Mouse (Mus musculus): ENCODE data around the gene Slc6a6. TPM values are rescaled to one million over a fixed set of nuclear protein-coding genes. Genes with fewer than 3 reads are reported as not detected.

The Slc6a6 gene
- total and polyA plus RNA-seq, 3 experiments: 54.6 to 90.0 TPM; not detected in 1

DNA sequence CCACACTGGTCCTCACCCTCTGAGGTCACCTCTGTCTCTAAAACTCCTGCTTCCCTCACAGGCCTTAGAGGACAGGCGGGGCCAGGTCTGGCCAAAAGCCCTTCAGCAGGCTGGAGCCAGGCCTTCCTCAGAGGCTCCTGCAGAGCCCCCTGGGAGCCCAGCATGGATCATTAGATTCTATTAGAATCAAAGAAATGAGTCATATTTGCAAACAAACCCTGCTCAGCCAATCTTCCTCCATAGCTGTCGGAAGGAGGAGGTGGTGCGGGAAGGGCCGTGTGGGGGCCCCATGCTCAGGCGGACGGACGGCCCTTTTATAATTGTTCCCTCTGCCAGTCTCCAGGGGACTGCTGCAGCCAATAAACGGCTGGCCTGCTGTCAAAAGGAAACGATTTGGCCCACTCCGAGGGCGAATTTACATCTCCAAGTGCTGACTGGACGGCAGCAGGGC, 45.8 kb downstream of the Slc6a6 start:
- DNase-seq (ENCODE audit: low read depth, low spot score): no peak

DNA sequence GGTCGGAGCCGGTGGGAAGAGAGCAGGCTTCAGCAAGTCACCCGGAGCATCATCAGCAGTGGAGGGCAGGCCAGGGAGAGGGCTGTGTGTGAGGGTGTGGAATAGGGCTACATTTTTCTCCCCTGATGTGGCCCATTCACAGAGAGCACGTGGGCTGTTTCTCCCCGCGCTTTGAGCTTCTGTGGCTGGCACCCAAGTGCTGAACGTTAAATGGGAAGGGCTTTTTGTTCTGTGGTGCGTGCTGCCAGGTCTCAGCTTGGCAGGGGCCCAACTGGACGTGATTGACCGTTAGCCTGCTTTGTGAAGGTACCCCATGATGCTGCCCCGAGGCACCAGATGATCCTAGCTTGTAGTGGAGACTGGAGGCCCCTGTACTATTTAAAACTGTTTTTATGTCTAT, 48.3 kb downstream of the Slc6a6 start:
- DNase-seq (ENCODE audit: low read depth, low spot score): no peak
- H3K4me1 ChIP-seq (ENCODE audit: control insufficient read depth in 1 of 2, insufficient read depth in 2 of 2, low read length in 2 of 2): no peaks in the 10 kb centered on the region
- no peak overlapping the region for H3K4me3 ChIP-seq (ENCODE audit: control insufficient read depth in 1 of 2, insufficient read depth in 1 of 2, low read depth in 2 of 2, low read length in 2 of 2)
- H3K27ac ChIP-seq (ENCODE audit: control insufficient read depth, low read depth, low read length): no peak overlapping the region
- no peaks in the 10 kb centered on the region for H3K79me2 ChIP-seq (ENCODE audit: control insufficient read depth, insufficient read depth, low read length, poor library complexity)
- no peaks in the 10 kb centered on the region for H3K9me3 ChIP-seq (replicated peaks; ENCODE audit: insufficient read depth, low read length)
- TF ChIP-seq JUND (IDR thresholded peaks at IDR 0.05; ENCODE audit: low read depth, low read length) (no peak), POLR2AphosphoS2 (IDR thresholded peaks at IDR 0.05; ENCODE audit: low read length) (no peak), HCFC1 (IDR thresholded peaks at IDR 0.05; ENCODE audit: low read depth, low read length) (no peak), E2F4 (IDR thresholded peaks at IDR 0.05; ENCODE audit: borderline replicate concordance, low read depth, low read length) (no peak), SMC3 (IDR thresholded peaks at IDR 0.05; ENCODE audit: low read depth, low read length) (no peak), MYB (IDR thresholded peaks at IDR 0.05; ENCODE audit: low read depth, low read length) (no peak), POLR2A (IDR thresholded peaks at IDR 0.05; ENCODE audit: control insufficient read depth in 1 of 2, insufficient read depth in 1 of 2, low read depth in 1 of 2, low read length in 2 of 2, poor library complexity in 1 of 2) (no peak), MYC (IDR thresholded peaks at IDR 0.05; ENCODE audit: low read depth, low read length) (no peak), ZNF384 (IDR thresholded peaks at IDR 0.05; ENCODE audit: low read depth, low read length) (no peak), MAZ (IDR thresholded peaks at IDR 0.05; ENCODE audit: low read depth, low read length) (no peak), ETS1 (IDR thresholded peaks at IDR 0.05; ENCODE audit: low read depth, low read length) (no peak), KAT2A (conservative IDR thresholded peaks at IDR 0.05; ENCODE audit: low read depth, low read length) (no peak), EP300 (IDR thresholded peaks at IDR 0.05; ENCODE audit: low read depth in 1 of 2, low read length in 2 of 2) (no peak), MAX (IDR thresholded peaks at IDR 0.05; ENCODE audit: low read length) (no peak)
- H3K9ac ChIP-seq (ENCODE audit: control insufficient read depth, low read depth, low read length, poor library complexity, severe bottlenecking): no peak overlapping the region
- no peaks in the 10 kb centered on the region for H3K27me3 ChIP-seq (ENCODE audit: control insufficient read depth in 1 of 2, insufficient read depth in 2 of 2, low read length in 2 of 2)
- H3K36me3 ChIP-seq (ENCODE audit: control insufficient read depth in 1 of 2, insufficient read depth in 2 of 2, low read length in 2 of 2): peaks cover 0 to 8% of the 10 kb centered on the region in 2 experiments; a peak in 2 of 4 replicates

More for the DNA sequence above, 45.8 kb downstream of the Slc6a6 start:
- no peak for TF ChIP-seq KAT2A (conservative IDR thresholded peaks at IDR 0.05; ENCODE audit: low read depth, low read length)
- no peak for TF ChIP-seq SIN3A (IDR thresholded peaks at IDR 0.05; ENCODE audit: low read length)
- TF ChIP-seq MAFK (IDR thresholded peaks at IDR 0.05; ENCODE audit: borderline replicate concordance, low read depth, low read length): no peak
- TF ChIP-seq HCFC1 (IDR thresholded peaks at IDR 0.05; ENCODE audit: low read depth, low read length): no peak
- TF ChIP-seq NELFE (IDR thresholded peaks at IDR 0.05; ENCODE audit: low read depth, low read length): no peak
- no peak for TF ChIP-seq CTCF (IDR thresholded peaks at IDR 0.05 in 2 of 3, conservative IDR thresholded peaks at IDR 0.05 in 1 of 3; ENCODE audit: control insufficient read depth in 1 of 3, insufficient read depth in 1 of 3, low read depth in 2 of 3, low read length in 3 of 3, poor library complexity in 1 of 3, severe bottlenecking in 1 of 3)
- no peak for TF ChIP-seq MXI1 (IDR thresholded peaks at IDR 0.05; ENCODE audit: low read depth, low read length)
- TF ChIP-seq GATA1 (IDR thresholded peaks at IDR 0.05; ENCODE audit: low read depth, low read length): no peak
- no peak for TF ChIP-seq CHD2 (IDR thresholded peaks at IDR 0.05; ENCODE audit: low read length)
- no peak for TF ChIP-seq ZC3H11A (IDR thresholded peaks at IDR 0.05; ENCODE audit: low read depth, low read length)
- H3K27me3 ChIP-seq (ENCODE audit: control insufficient read depth in 1 of 2, insufficient read depth in 2 of 2, low read length in 2 of 2): no peaks in the 10 kb centered on the region
- no peaks in the 10 kb centered on the region for H3K4me1 ChIP-seq (ENCODE audit: control insufficient read depth in 1 of 2, insufficient read depth in 2 of 2, low read length in 2 of 2)
- H3K36me3 ChIP-seq (ENCODE audit: control insufficient read depth in 1 of 2, insufficient read depth in 2 of 2, low read length in 2 of 2): peaks cover 0 to 6% of the 10 kb centered on the region in 2 experiments; a peak in 2 of 4 replicates
- no peak overlapping the region for H3K4me3 ChIP-seq (ENCODE audit: control insufficient read depth in 1 of 2, insufficient read depth in 1 of 2, low read depth in 2 of 2, low read length in 2 of 2)
- H3K9me3 ChIP-seq (replicated peaks; ENCODE audit: insufficient read depth, low read length): no peaks in the 10 kb centered on the region
- no peak overlapping the region for H3K27ac ChIP-seq (ENCODE audit: control insufficient read depth, low read depth, low read length)
- no peak overlapping the region for H3K9ac ChIP-seq (ENCODE audit: control insufficient read depth, low read depth, low read length, poor library complexity, severe bottlenecking)
- no peaks in the 10 kb centered on the region for H3K79me2 ChIP-seq (ENCODE audit: control insufficient read depth, insufficient read depth, low read length, poor library complexity)
